Mouse (Mus musculus) spleen, adult 2 months (tissue): ENCODE results near the gene Fam69b. TPM values are rescaled to one million over a fixed set of nuclear protein-coding genes. Genes with fewer than 3 reads are reported as not detected.
A peak's percentile ranks its signal among the peaks of the same experiment; 100 is the strongest.

Experiments used
- DNase-seq, 2 experiments: peaks; one replicate each; pipeline versions ENCODE4 v3.0.0 to v3.0.0-alpha.2; 2012 to 2021; ENCODE audit warnings: low spot score in 2 of 2, low read depth in 1 of 2
- H3K27ac ChIP-seq: fragments of 200-500 bp; 2 replicates; pipeline ENCODE4 v1.5.1; 2012; ENCODE audit warnings: low read length, inconsistent platforms; ENCODE audit not compliant: insufficient read depth
- H3K27me3 ChIP-seq: fragments of 200-500 bp; 2 replicates; pipeline ENCODE4 v1.6.1; 2012; ENCODE audit warnings: mild to moderate bottlenecking, moderate library complexity, low read length, inconsistent platforms; ENCODE audit not compliant: control insufficient read depth, insufficient read depth
- H3K36me3 ChIP-seq: fragments of 200-500 bp; 2 replicates; pipeline ENCODE4 v1.6.1; 2012; ENCODE audit warnings: mild to moderate bottlenecking, low read length, inconsistent platforms; ENCODE audit not compliant: control insufficient read depth, insufficient read depth
- H3K4me1 ChIP-seq: fragments of 200-500 bp; 2 replicates; pipeline ENCODE4 v1.6.1; 2011; ENCODE audit warnings: inconsistent platforms; ENCODE audit not compliant: control insufficient read depth, insufficient read depth, insufficient read length
- H3K4me3 ChIP-seq: fragments of 200-500 bp; 2 replicates; pipeline ENCODE4 v1.5.1; 2011; ENCODE audit warnings: mild to moderate bottlenecking, inconsistent platforms; ENCODE audit not compliant: insufficient read depth, insufficient read length; ENCODE audit errors: extremely low read depth
- CTCF ChIP-seq: fragments of 200-500 bp; IDR thresholded peaks from 2 replicates; pipeline ENCODE4 v1.5.1; 2011; ENCODE audit warnings: mild to moderate bottlenecking, inconsistent platforms; ENCODE audit not compliant: insufficient read depth, insufficient read length, insufficient replicate concordance; ENCODE audit errors: extremely low read depth
- POLR2A ChIP-seq: fragments of 200-500 bp; IDR thresholded peaks from 2 replicates; pipeline ENCODE4 v1.6.1; 2011; ENCODE audit warnings: low read depth, low read length, inconsistent platforms
- WGBS: fragments of 180-500 bp; shearing (Covaris S2); methylation state at CpG from one replicate; pipeline ENCODE4 v1.1.7; 2018; 5-methylcytosine and 5-hydroxymethylcytosine counted together
- polyA plus RNA-seq: library from polyadenylated mRNA; depleted of rRNA; stranded (reverse); fragments of >200 nt; gene quantifications from 2 replicates; pipeline ENCODE4 v1.2.3, GENCODE M21; 2012

The Fam69b gene
- polyA plus RNA-seq, 1 experiment = 3.0 TPM

DNA sequence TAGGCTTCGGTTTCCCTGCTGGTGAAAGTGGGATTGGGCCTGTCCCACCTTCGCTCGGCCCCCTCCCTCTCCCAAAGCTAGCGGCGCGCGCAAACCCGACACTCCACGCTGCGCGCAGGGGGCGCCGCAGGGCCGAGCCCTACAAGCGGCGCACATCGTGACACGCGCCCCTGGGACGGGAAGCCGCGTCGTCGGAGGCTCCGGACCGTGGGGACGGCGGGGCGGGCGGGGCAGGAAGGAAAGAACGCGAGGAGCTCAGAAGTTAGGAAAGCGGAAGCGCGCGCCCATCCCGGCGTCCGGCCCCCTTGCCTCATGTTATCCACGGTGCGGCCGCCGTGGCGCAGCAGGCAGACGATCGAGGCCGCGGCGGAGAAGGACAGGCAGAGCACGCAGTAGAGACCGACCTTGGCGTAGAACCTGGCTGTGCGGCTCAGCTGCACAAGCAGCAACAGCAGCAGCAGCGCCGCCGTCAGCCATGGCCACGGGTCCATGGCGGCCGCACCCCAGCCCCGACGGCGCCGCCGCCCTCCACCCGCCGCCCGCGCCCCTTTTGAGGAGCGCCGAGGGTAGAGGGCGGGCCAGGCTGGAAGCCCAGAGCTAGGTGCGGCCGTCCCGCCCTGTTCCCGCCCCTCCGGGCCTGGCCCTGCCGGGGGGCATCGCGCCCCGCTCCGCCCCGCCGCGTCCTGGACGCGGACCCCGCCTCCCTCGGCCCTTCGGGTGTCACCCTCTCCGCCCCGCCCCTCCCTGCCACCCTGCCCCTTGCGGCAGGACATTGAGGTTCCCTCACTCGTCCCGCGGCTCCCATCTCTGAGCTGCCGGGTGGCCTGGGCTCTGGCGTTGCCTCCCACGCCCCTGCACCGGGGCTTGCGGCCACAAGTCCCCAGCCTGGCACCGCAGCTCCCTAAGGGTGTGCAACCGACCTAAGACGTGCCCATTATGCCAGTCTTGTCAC lies 24.3 kb upstream of the Fam69b start, which contains the start of gene Agpat2:
Gene Agpat2 (minus strand): TSS at position 698 of the 952 bp plus-strand sequence.
- Histone ChIP-seq H3K36me3 (no peaks in the 10 kb centered on the region), H3K4me3 (peak within 1 kb of the TSS; percentile 67), H3K27ac (peak within 1 kb of the TSS; percentile 69), H3K4me1 (peaks cover 18% of the 10 kb centered on the region), H3K27me3 (no peaks in the 10 kb centered on the region)
- TF ChIP-seq CTCF (peak; percentile 12; the same call in 1 of the 2 replicates), POLR2A (peak; percentile 3; the same call in 1 of the 2 replicates)
- peak; percentile 34 to 75 for DNase-seq
- WGBS = under 1% methylated on average over 86 of the region's 103 CpGs

DNA sequence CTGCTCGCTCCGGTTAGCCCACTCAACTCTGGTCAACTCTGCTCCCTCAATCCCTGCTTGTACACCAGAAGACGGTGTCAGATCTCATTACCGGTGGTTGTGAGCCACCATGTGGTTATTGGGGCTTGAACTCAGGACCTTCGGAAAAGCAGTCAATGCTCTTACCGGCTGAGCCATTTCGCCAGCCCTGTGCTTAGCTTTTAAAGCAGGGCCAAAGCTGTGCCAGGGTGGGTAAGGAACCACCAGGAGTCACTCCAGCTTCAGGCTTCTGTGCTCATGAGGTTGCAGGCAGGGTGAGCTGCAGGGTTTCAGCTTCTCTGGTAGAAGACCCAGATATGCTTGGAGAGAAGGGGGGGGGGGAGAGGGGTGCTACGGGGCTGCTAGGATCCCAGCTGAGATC lies 22.9 kb upstream of the Fam69b start:
- Histone ChIP-seq H3K36me3 (no peaks in the 10 kb centered on the region), H3K27me3 (no peaks in the 10 kb centered on the region), H3K27ac (no peak overlapping the region), H3K4me1 (peaks cover 18% of the 10 kb centered on the region), H3K4me3 (no peak overlapping the region)
- no peak for DNase-seq
- WGBS = 74% methylated on average over 8 of the region's 8 CpGs
- TF ChIP-seq CTCF (no peak), POLR2A (no peak)

DNA sequence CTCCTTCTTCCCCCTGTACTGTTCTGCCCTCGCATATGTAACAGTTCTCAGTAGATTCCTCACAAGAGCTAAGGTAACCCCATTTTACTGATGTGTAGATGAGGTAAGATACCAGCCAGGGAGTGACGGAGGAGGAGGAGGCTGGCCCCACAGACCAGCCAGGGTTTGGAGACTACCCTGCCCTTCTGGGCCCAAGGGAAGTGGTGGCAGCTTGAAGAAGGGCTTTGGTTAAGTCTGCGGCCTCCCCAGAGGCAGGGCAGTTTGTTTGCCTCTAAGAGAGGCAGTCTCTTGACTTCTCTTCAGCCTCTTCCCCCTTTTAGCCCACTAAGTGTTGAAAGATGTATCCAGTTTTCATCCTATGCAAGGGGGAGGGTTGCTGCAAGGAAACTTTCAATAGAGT lies 21.7 kb upstream of the Fam69b start:
- H3K27me3 ChIP-seq = no peaks in the 10 kb centered on the region
- no peak overlapping the region for H3K4me3 ChIP-seq
- H3K27ac ChIP-seq = no peak overlapping the region
- 30% methylated on average over 3 of the region's 3 CpGs for WGBS
- TF ChIP-seq POLR2A (no peak), CTCF (no peak)
- DNase-seq = no peak
- H3K4me1 ChIP-seq = peaks cover 18% of the 10 kb centered on the region
- H3K36me3 ChIP-seq = no peaks in the 10 kb centered on the region

DNA sequence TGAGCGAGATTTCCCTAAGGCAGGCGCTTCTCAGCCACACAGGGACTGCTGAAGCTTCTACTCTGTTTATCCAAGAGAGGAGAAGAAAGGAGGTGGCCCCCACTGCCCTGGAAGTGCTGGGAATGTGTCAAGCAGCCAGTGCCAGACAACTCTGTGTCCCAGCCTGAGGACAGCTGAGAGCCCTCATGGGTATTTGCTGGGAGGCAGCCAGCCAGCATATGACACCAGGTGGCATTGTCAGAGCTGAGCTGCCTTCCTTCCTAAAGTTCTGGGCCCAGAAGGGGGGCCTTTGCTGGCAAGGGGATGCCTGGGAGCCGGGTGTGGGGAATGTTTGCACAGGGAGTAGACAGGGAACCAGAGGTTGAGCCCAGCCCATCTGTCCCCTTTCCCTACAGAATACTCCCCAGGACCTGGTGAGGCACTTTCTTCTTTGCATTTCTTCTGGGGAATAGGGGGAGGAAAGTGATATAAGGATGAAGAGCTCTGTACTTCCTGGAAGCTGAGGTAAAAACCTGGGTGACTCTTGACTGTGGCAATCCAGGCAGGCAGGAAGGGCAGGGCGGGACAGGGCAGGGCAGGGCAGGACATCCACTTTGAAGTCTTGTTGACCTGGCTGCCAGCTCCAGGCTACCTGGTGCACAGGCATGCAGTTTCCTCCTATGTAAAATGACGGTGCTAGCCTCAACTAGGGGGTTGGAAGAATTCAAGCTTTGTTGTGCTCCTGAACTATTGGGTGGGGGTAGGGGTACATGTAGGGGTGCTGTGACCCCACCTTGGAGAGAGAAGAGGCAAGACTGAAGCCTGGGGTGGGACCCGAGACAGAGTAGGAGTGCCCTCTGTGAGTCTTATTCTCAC lies 21.0 kb upstream of the Fam69b start:
- WGBS = 50% methylated on average over 6 of the region's 6 CpGs

DNA sequence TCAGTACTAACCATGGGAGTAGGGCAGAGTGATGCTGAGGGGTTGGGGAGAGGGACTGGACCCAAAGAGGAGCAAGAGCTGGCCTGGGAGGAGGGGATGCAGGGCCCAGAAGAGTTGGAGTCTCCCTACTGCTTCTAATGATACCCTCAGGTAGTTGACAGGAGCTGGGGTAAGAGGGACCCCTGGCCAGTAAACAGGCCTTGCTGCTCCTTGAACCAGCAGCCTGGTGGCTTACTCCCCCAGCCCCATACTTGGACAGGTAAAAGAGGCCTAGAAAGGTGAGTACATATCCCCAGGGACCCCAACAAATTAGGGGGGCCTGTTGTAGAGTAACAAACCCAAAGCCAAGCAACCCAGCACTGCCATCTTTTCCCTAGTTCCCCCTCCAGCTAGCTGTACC lies 19.5 kb upstream of the Fam69b start:
- Histone ChIP-seq H3K4me1 (peaks cover 15% of the 10 kb centered on the region), H3K36me3 (no peaks in the 10 kb centered on the region), H3K27me3 (no peaks in the 10 kb centered on the region), H3K4me3 (no peak overlapping the region), H3K27ac (no peak overlapping the region)
- no peak for DNase-seq
- TF ChIP-seq CTCF = no peak
- no peak for TF ChIP-seq POLR2A

More for the DNA sequence above, 21.0 kb upstream of the Fam69b start:
- Histone ChIP-seq H3K36me3 (no peaks in the 10 kb centered on the region), H3K27ac (no peak overlapping the region), H3K4me3 (no peak overlapping the region), H3K4me1 (peaks cover 18% of the 10 kb centered on the region), H3K27me3 (no peaks in the 10 kb centered on the region)
- TF ChIP-seq CTCF (no peak), POLR2A (no peak)
- DNase-seq = no peak

DNA sequence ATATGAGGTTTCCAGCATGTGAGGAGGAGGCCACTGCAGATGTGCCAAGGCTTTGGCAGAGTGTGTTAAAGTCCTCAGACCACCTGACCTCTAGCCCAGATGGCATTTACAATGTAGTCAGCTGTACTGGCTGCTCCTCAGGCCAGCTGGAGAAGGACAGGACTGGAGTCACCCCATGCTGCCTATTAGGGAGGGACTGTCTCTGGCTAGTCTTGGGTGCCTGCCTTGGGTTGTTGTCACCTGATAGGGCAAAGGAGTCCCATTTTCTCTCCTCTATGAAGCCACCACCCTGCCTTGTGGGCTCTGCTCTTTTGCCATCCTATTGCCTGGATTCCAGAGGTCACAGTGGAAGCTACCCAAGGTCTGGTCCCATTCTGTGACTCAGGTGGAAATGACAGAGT lies 19.0 kb upstream of the Fam69b start:
- no peak overlapping the region for H3K4me3 ChIP-seq
- H3K27ac ChIP-seq = no peak overlapping the region
- no peak for DNase-seq
- peaks cover 15% of the 10 kb centered on the region for H3K4me1 ChIP-seq
- H3K27me3 ChIP-seq = no peaks in the 10 kb centered on the region
- no peaks in the 10 kb centered on the region for H3K36me3 ChIP-seq
- TF ChIP-seq POLR2A (no peak), CTCF (no peak)
